Mouse (Mus musculus) erythroblast, embryonic 14.5 days (primary cell): ENCODE measurements around the gene Os9. TPM values are rescaled to one million over a fixed set of nuclear protein-coding genes. Genes with fewer than 3 reads are reported as not detected.

Experiments
- H3K27me3 ChIP-seq: 2 replicates; pipeline ENCODE4 v1.6.1; 2012; ENCODE audit warnings: inconsistent platforms; ENCODE audit not compliant: control insufficient read depth
- H3K36me3 ChIP-seq: 2 replicates; pipeline ENCODE4 v1.6.1; 2012; ENCODE audit warnings: mild to moderate bottlenecking, inconsistent platforms; ENCODE audit not compliant: control insufficient read depth
- H3K4me1 ChIP-seq: 2 replicates; pipeline ENCODE4 v1.6.1; 2012; ENCODE audit warnings: inconsistent platforms; ENCODE audit not compliant: control insufficient read depth
- H3K4me3 ChIP-seq: replicated peaks from 2 replicates; pipeline ENCODE3; 2012; ENCODE audit warnings: moderate library complexity, mild to moderate bottlenecking, inconsistent platforms
- H3K9me3 ChIP-seq: 2 replicates; pipeline ENCODE4 v1.6.1; 2012; ENCODE audit warnings: low read length, inconsistent platforms, mixed read lengths; ENCODE audit not compliant: control insufficient read depth
- GATA1 ChIP-seq: IDR thresholded peaks from 2 replicates; pipeline ENCODE4 v1.6.1; 2012; ENCODE audit warnings: low read length, inconsistent platforms, mixed read lengths
- TAL1 ChIP-seq: IDR thresholded peaks from 3 replicates; pipeline ENCODE4 v1.6.1; 2012; ENCODE audit warnings: low read length, inconsistent platforms, mixed read lengths
- polyA plus RNA-seq: library from polyadenylated mRNA; stranded (reverse); fragments of >175 nt; gene quantifications from 2 replicates; pipeline ENCODE4 v1.2.3, GENCODE M21; 2012

Os9 gene
- polyA plus RNA-seq, 1 experiment = 13.2 TPM

DNA sequence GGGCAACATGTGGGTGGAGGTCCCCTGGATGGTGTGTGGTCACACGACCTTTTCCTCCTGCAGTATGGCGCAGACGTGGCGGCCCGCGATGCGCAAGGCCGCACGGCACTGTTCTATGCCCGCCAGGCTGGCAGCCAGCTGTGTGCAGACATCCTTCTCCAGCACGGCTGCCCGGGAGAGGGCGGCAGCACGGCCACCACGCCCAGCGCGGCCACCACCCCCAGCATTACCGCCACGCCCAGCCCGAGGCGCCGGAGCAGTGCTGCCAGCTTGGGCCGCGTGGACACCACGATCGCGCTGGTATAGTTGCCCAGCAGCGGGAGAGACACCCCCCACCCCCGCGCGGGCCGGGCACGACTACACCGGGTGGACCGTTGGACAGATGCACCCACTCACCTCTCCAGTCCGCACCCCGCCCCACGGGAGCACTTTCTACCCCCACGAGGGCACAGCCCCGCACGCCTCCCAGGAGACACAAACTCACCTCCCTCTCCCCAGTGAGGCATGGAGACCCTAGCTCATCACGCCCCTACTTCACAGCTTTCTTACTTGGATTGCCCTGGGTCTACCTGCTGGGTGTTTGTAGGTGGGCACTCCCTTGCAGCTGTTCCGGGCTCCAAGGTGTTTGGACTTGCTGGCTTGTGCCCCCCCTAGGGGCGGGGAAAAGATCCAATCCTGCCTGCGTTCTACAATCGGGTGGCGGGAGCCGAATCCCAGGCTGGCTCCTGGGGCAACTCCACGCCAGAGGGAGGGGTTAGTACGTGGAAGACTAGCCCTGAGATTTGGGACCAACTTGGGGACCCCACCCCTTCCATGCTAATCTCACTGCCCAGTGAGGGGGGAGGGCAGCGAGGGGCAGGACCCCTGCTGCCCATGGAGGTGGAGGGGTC, 29.2 kb downstream of the Os9 start:
- H3K27me3 ChIP-seq = peaks cover 26% of the 10 kb centered on the region
- no peak overlapping the region for H3K4me3 ChIP-seq
- peaks cover 3% of the 10 kb centered on the region; the same call in 1 of the 2 replicates for H3K9me3 ChIP-seq
- TF ChIP-seq GATA1 (no peak), TAL1 (no peak)
- peaks cover 23% of the 10 kb centered on the region for H3K36me3 ChIP-seq
- peaks cover 15% of the 10 kb centered on the region for H3K4me1 ChIP-seq

- Histone ChIP-seq H3K9me3 (peaks cover 6% of the 10 kb centered on the region), H3K36me3 (peaks cover 13% of the 10 kb centered on the region), H3K27me3 (peaks cover 26% of the 10 kb centered on the region), H3K4me1 (peaks cover 15% of the 10 kb centered on the region), H3K4me3 (no peak overlapping the region)
- no peak for TF ChIP-seq TAL1
- TF ChIP-seq GATA1 = no peak
These were observed 30.1 kb downstream of the Os9 start for GRCm38 (mm10) chr10:127090560-127091411.

GRCm38 (mm10) chr10:127085633-127086032, 35.3 kb downstream of the Os9 start:
- peaks cover 6% of the 10 kb centered on the region for H3K9me3 ChIP-seq
- H3K4me1 ChIP-seq = no peaks in the 10 kb centered on the region; the same call in 1 of the 2 replicates
- peaks cover 42% of the 10 kb centered on the region for H3K27me3 ChIP-seq
- no peaks in the 10 kb centered on the region for H3K36me3 ChIP-seq
- no peak overlapping the region for H3K4me3 ChIP-seq
- TF ChIP-seq TAL1 = no peak
- TF ChIP-seq GATA1 = no peak

- H3K9me3 ChIP-seq = peaks cover 11% of the 10 kb centered on the region
- H3K27me3 ChIP-seq = peaks cover 42% of the 10 kb centered on the region
- no peak overlapping the region for H3K4me3 ChIP-seq
- no peaks in the 10 kb centered on the region; the same call in 1 of the 2 replicates for H3K4me1 ChIP-seq
- TF ChIP-seq GATA1 (no peak), TAL1 (no peak)
- no peaks in the 10 kb centered on the region for H3K36me3 ChIP-seq
These were observed 35.9 kb downstream of the Os9 start for GRCm38 (mm10) chr10:127085052-127085451.

DNA sequence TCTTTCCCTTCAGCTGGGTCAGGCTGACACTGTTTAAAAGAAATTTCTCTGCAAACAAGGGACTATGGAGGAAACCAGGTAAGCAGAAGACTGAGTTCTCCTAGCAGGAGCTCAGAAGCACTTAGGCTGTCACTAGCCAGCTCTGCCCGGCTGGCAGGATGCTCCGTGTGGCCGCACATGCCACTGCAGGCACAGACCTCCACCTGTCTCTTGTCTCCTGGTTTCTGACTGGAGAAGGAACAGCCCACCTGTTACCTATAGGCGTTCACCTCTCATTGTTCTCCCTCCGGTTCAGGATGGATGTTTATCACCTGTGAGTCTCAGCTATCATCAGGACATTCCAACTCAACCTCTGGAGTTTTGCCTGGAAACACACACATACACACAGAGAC, 37.0 kb downstream of the Os9 start:
- Histone ChIP-seq H3K36me3 (no peaks in the 10 kb centered on the region), H3K4me3 (no peak overlapping the region), H3K9me3 (peaks cover 12% of the 10 kb centered on the region), H3K27me3 (peaks cover 50% of the 10 kb centered on the region), H3K4me1 (peaks cover 3% of the 10 kb centered on the region)
- TF ChIP-seq TAL1 (no peak), GATA1 (no peak)

- H3K4me3 ChIP-seq = no peak overlapping the region
- peaks cover 5% of the 10 kb centered on the region for H3K4me1 ChIP-seq
- TF ChIP-seq TAL1 = no peak
- no peak for TF ChIP-seq GATA1
- peaks cover 12% of the 10 kb centered on the region for H3K9me3 ChIP-seq
- peaks cover 55% of the 10 kb centered on the region for H3K27me3 ChIP-seq
- no peaks in the 10 kb centered on the region for H3K36me3 ChIP-seq
These were observed 37.5 kb downstream of the Os9 start for GRCm38 (mm10) chr10:127083292-127083914.

- H3K9me3 ChIP-seq = peaks cover 12% of the 10 kb centered on the region
- peaks cover 67% of the 10 kb centered on the region for H3K27me3 ChIP-seq
- H3K36me3 ChIP-seq = no peaks in the 10 kb centered on the region
- no peak overlapping the region for H3K4me3 ChIP-seq
- peaks cover 10% of the 10 kb centered on the region for H3K4me1 ChIP-seq
- TF ChIP-seq GATA1 = no peak
- no peak for TF ChIP-seq TAL1
These were observed 38.8 kb downstream of the Os9 start for GRCm38 (mm10) chr10:127081996-127082620.
